Mouse (Mus musculus) liver, adult 2 months (tissue): ENCODE results near the gene Memo1. TPM values are rescaled to one million over a fixed set of nuclear protein-coding genes. Genes with fewer than 3 reads are reported as not detected.

ENCODE experiments used
- DNase-seq: peaks from one replicate; pipeline ENCODE4 v3.0.0-alpha.2; 2011; ENCODE audit warnings: low read depth, low spot score; ENCODE audit errors: extremely low read depth
- H3K27ac ChIP-seq: fragments of 200-500 bp; replicated peaks from 2 replicates; pipeline ENCODE4 v1.5.1; 2012; ENCODE audit warnings: low read depth, mild to moderate bottlenecking, control low read depth, inconsistent platforms, low read length; ENCODE audit not compliant: insufficient read depth
- H3K27me3 ChIP-seq: fragments of 200-500 bp; 2 replicates; pipeline ENCODE4 v1.6.1; 2012; ENCODE audit warnings: mild to moderate bottlenecking, moderate library complexity, low read length, inconsistent platforms; ENCODE audit not compliant: control insufficient read depth, insufficient read depth
- H3K36me3 ChIP-seq: fragments of 200-500 bp; 2 replicates; pipeline ENCODE4 v1.6.1; 2012; ENCODE audit warnings: low read length, inconsistent platforms; ENCODE audit not compliant: control insufficient read depth, insufficient read depth
- H3K4me1 ChIP-seq: fragments of 200-500 bp; 2 replicates; pipeline ENCODE4 v1.6.1; 2011; ENCODE audit warnings: low read length; ENCODE audit not compliant: control insufficient read depth, insufficient read depth
- H3K4me3 ChIP-seq: fragments of 200-500 bp; 2 replicates; pipeline ENCODE4 v1.5.1; 2011; ENCODE audit warnings: low read depth, mild to moderate bottlenecking, control low read depth, low read length, moderate library complexity; ENCODE audit not compliant: insufficient read depth
- H3K79me2 ChIP-seq: fragments of 200-500 bp; 2 replicates; pipeline ENCODE4 v1.6.1; 2012; ENCODE audit warnings: inconsistent platforms, mild to moderate bottlenecking, low read length, moderate library complexity; ENCODE audit not compliant: control insufficient read depth, insufficient read depth
- H3K9ac ChIP-seq: fragments of 200-500 bp; 2 replicates; pipeline ENCODE4 v1.6.1; 2012; ENCODE audit warnings: low read depth, mild to moderate bottlenecking, control low read depth, inconsistent platforms, low read length
- CTCF ChIP-seq: fragments of 200-500 bp; IDR thresholded peaks from 2 replicates; pipeline ENCODE4 v1.5.1; 2011; ENCODE audit warnings: low read depth, low read length, control low read depth
- POLR2A ChIP-seq: fragments of 200-500 bp; IDR thresholded peaks from 2 replicates; pipeline ENCODE4 v1.6.1; 2011; ENCODE audit warnings: low read length, control low read depth; ENCODE audit not compliant: insufficient read depth; ENCODE audit errors: extremely low read depth
- WGBS: fragments of 180-500 bp; shearing (Covaris S2); methylation state at CpG from one replicate; pipeline ENCODE4 v1.1.7; 2018; 5-methylcytosine and 5-hydroxymethylcytosine counted together
- polyA plus RNA-seq: library from polyadenylated mRNA; depleted of rRNA; stranded (reverse); fragments of >200 nt; gene quantifications from 2 replicates; pipeline ENCODE4 v1.2.3, GENCODE M21; 2012
- total RNA-seq: library from RNA; depleted of rRNA; stranded (reverse); fragments of >200 nt; gene quantifications from 2 replicates; pipeline ENCODE4 v1.2.3, GENCODE M21; 2014

Memo1 gene
- total and polyA plus RNA-seq, 2 experiments, result 31.8 to 34.5 TPM

DNA sequence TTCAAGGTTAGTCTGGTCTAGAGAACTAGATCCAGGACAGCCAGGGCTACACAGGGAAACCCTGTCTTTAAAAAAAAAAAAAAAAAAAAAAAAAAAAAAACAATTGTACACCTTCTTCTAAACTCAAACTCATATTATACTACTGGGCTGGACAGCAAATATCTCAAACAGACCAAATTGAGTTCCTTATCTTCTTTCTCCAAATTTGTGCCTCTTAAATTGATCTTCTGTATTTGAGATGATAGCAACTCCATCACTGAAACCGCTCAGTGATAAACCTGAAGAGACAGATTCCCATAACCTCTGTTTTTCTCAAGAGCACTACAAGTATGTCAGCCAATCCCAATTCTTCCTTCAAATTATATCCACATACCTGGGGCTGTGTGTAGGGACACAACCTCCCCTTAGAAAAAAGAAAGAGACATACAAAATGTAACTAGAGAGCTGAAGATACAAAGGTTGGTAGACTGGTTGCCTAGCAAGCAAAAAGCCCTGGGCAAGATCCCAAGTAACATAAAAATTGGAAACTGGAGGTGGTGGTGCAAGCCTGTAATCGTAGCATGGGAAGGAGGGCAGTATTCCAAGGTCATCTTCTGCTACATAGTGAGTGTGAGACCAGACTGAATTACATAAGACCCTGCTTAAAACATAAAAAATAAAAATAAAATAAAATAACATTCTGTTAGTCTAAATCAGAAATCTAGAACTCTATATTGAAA, 10.8 kb downstream of the Memo1 start:
- peaks cover 44% of the 10 kb centered on the region for H3K79me2 ChIP-seq
- H3K4me1 ChIP-seq, result peaks cover 13% of the 10 kb centered on the region
- no peak overlapping the region for H3K4me3 ChIP-seq
- H3K9ac ChIP-seq, result no peak overlapping the region
- peaks cover 1% of the 10 kb centered on the region; the same call in 1 of the 2 replicates for H3K36me3 ChIP-seq
- peak; percentile 95 for DNase-seq
- H3K27me3 ChIP-seq, result no peaks in the 10 kb centered on the region
- 15% methylated on average over 2 of the region's 2 CpGs for WGBS
- TF ChIP-seq POLR2A, result no peak
- no peak for TF ChIP-seq CTCF
- 0 out of 2 replicates have a peak overlapping the region, but pooled peaks have one; percentile 61 for H3K27ac ChIP-seq

DNA sequence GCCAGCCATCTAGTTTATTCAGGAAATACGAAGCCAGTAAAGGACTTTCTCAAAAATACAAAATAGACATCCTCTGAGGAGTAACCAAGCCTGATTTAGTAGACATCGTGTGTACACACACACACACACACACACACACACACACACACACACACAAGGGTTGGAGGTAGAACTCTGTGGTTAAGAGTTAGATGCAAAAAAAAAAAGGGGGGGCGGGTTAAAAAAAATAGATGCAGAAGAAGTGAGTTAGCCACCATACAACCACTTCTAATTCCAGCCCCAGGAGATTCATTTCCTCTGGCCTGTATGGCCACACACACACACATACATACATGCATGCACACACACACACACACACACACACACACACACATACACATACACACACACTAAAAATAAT, 13.3 kb downstream of the Memo1 start:
- H3K4me1 ChIP-seq, result peaks cover 16% of the 10 kb centered on the region
- H3K79me2 ChIP-seq, result peaks cover 37% of the 10 kb centered on the region; the same call in 1 of the 2 replicates
- 92% methylated on average over 3 of the region's 3 CpGs for WGBS
- H3K27me3 ChIP-seq, result no peaks in the 10 kb centered on the region
- peaks cover 1% of the 10 kb centered on the region; the same call in 1 of the 2 replicates for H3K36me3 ChIP-seq
- TF ChIP-seq POLR2A (no peak), CTCF (no peak)
- no peak for DNase-seq
- H3K27ac ChIP-seq, result no peak overlapping the region
- H3K9ac ChIP-seq, result no peak overlapping the region
- H3K4me3 ChIP-seq, result no peak overlapping the region

GRCm38 (mm10) chr17:74278966-74279869, 16.1 kb downstream of the Memo1 start:
- Histone ChIP-seq H3K4me1 (peaks cover 16% of the 10 kb centered on the region; the same call in 1 of the 2 replicates), H3K9ac (no peak overlapping the region), H3K4me3 (no peak overlapping the region), H3K36me3 (peaks cover 1% of the 10 kb centered on the region; the same call in 1 of the 2 replicates), H3K79me2 (peaks cover 32% of the 10 kb centered on the region; the same call in 1 of the 2 replicates), H3K27me3 (no peaks in the 10 kb centered on the region), H3K27ac (no peak overlapping the region)
- DNase-seq, result peak; percentile 48
- TF ChIP-seq CTCF, result no peak
- 86% methylated on average over 8 of the region's 8 CpGs for WGBS

DNA sequence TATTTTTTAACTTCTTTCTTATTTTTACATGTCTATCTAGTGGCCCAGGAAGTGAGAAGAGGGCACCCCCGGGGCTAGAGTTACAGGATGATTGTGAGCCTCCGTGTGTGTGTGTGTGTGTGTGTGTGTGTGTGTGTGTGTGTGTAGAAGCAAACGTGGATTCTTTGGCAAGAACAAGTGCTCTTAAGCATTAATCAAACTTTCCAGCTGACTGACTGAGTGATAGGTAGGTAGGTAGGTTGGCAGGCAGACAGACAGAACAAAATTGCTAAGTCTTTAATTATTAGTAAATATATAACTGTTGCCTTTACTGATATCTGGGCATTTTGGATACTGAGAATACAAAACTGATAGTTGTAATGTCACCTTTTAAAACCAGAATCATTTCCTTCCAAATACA, 20.9 kb downstream of the Memo1 start:
- 9% methylated on average over 3 of the region's 3 CpGs for WGBS
- Histone ChIP-seq H3K9ac (no peak overlapping the region), H3K27me3 (no peaks in the 10 kb centered on the region), H3K27ac (0 out of 2 replicates have a peak overlapping the region, but pooled peaks have one; percentile 28), H3K36me3 (no peaks in the 10 kb centered on the region), H3K79me2 (peaks cover 25% of the 10 kb centered on the region; the same call in 1 of the 2 replicates), H3K4me3 (no peak overlapping the region), H3K4me1 (peaks cover 24% of the 10 kb centered on the region)
- TF ChIP-seq POLR2A (no peak), CTCF (no peak)
- DNase-seq, result peak; percentile 60

DNA sequence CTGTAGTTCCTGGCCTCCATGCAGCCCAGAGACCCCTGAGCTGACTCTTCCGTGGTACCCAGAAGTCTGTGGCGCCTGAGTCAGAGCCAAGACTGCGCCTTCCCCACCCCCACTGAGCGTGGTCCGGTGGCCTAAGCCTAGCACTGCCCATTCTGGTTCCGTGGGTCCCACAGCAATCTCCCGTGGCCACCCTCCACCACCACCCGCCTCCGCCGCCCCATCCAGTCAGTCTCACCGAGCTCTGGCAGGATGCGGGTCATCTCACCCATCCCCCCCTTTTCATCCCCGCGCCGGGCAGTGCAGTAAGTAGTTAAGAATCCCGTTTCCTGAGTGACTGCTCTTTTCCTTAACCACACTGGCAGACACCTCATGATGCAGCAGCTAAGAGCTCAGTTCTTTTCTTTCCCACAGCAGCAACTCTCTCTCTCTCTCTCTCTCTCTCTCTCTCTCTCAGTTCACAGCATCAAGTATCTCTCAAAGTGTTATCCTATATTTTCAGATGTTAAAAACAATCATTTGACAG, 22.6 kb downstream of the Memo1 start:
- Histone ChIP-seq H3K4me3 (no peak overlapping the region), H3K36me3 (no peaks in the 10 kb centered on the region), H3K9ac (no peak overlapping the region), H3K4me1 (peaks cover 22% of the 10 kb centered on the region), H3K79me2 (peaks cover 32% of the 10 kb centered on the region; the same call in 1 of the 2 replicates), H3K27me3 (no peaks in the 10 kb centered on the region), H3K27ac (no peak overlapping the region)
- TF ChIP-seq POLR2A (no peak), CTCF (no peak)
- DNase-seq, result no peak
- WGBS, result 71% methylated on average over 16 of the region's 16 CpGs
